Mouse (Mus musculus) B cell, adult 2 months (primary cell): ENCODE results near the gene Rhebl1.
"Not testable (repeated sequence)": the region's sequence is repeated elsewhere in the genome, so short reads cannot be mapped to it uniquely, and the experiment has no call there.

Source experiments
- DNase-seq, 2 experiments: peaks; one replicate each; pipeline ENCODE4 v3.0.0; 2022

Gene Rhebl1

DNA sequence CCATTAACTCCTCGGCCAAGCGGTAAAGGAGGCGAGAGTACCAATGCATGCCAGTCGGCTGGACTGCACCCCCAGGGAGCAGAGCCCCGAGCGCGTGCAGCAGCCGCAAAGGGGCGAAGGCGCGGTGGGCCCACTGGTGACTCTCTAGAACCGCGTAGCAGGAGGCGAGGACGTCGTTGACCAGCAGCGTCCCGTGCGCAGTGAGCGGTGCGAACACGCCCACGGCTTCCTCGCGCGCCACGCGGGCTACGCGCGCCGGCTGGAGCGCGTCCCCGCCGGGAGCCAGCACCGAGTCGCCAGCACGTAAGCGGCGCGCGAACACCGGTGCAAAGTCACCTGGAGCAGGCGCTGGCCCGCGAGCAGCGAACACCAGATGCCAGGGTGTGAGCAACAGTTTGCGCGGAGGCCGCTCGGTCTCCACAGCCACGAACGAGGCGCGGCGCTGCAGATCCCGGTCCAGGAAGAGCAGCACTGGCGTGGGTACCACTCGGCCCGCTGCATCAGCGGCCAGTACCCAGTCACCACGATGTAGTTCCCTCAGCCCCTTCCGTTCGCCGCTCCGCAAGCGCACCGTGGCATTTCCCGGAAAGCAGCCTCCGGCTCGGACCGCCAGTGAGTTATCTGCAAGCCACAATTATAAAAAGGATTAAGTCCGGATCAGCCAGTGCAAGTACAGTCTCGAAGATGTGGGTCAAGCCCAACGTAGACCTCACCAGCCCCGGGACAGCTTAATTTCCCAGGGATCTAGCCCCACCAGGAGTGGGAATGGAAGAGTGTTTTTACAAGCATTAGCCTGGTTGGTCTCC lies at the start of gene Rhebl1:
TSS of gene Rhebl1 (minus strand) at position 601 of the 806 bp plus-strand sequence.
- DNase-seq, result peak; percentile 38 to 46

DNA sequence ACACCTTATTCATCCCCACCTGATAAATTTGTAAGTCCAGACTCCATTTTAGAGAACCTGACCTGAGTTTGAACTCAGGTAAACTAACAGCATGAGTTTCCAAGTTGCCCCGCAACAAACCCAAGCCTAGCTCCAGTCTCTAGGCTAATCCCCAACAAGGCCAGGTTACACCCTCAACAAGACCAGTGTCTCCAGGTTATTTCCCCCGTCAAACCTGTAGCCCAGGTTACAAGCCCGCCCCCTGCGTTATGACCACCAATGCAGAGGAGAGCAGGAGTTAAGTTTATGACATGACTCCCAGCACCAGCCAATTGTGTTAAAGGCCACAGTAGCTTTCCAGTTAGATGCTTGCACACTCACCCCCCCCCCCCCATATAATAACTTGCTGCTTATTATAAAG lies 48.8 kb upstream of the Rhebl1 start:
- no peak for DNase-seq

- DNase-seq, result no peak
These were observed 47.7 kb upstream of the Rhebl1 start for GRCm38 (mm10) chr15:98942081-98942480.

DNA sequence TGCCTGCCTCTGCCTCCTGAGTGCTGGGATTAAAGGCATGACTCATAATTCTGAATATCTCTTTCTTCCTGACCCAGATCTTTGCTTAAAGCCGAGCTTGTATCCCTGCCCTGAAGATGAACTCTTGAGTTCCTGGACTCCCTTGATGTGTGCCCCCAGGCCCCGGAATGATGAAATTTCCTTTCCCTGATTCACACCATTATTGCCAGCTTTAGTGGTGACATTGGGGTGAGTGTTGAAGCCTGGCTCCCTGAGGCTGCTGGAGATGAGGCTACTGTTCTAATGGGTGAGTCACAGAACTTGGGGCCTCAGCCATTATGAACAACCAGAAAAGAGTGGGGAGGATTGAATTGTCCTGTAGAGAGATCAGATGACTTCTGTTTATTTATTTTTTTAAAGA lies 47.2 kb upstream of the Rhebl1 start:
- DNase-seq, result no peak

- no peak for DNase-seq
These were observed 46.5 kb upstream of the Rhebl1 start for GRCm38 (mm10) chr15:98940816-98941215.

GRCm38 (mm10) chr15:98934217-98934839 lies 40.0 kb upstream of the Rhebl1 start, which contains the start of gene Tuba1b:
TSS of gene Tuba1b (minus strand) at chr15:98934565.
- DNase-seq, result peak; percentile 83 to 88

DNA sequence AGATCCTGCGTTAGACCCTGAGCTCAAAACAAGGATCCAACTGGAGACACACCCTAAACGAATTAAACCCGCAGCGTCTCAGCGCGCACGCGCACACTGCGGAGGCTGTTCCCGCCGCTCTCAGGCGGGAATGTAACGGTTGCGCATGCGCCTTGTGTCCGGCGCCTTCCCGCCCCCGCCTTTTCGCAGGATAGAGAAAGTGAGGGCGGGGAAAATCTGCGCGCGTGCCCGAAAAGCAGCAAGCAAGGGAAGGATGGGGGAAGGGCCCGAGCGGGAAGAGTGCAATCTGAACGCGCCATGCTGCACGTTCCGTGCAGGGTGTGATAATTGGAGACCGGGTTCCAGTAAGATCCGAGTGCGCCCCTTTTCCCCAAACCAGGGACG lies 39.5 kb upstream of the Rhebl1 start:
- peak; percentile 86 to 87 for DNase-seq

DNA sequence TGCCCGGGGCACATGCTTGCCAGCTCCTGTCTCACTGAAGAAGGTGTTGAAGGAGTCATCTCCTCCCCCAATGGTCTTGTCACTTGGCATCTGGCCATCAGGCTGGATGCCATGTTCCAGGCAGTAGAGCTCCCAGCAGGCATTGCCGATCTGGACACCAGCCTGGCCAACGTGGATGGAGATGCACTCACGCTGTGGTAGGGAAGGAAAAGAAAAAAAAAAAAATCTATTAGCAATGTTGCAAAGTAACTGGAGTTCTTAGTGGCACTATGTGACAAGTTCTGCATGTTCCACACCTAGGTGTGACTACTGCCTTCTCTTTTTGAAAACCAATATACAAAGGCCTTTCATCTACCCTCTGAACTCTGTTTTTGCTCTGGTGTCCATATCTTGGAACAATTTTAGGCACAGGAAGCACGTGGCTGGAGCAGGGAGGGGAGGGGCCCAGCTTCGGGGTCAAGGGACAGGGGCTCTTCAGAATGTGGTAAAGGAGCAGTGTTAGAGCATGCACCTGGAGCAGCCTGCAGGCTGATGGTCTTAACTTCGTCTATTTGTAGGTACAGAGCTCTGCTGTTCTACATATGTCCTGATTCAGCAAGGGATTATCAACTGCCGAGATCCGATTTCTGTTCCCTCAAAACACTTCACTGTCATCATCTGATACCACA lies 38.8 kb upstream of the Rhebl1 start:
- not testable (repeated sequence) for DNase-seq

- DNase-seq, result no peak
These were observed 36.7 kb upstream of the Rhebl1 start for GRCm38 (mm10) chr15:98930998-98931397.

DNA sequence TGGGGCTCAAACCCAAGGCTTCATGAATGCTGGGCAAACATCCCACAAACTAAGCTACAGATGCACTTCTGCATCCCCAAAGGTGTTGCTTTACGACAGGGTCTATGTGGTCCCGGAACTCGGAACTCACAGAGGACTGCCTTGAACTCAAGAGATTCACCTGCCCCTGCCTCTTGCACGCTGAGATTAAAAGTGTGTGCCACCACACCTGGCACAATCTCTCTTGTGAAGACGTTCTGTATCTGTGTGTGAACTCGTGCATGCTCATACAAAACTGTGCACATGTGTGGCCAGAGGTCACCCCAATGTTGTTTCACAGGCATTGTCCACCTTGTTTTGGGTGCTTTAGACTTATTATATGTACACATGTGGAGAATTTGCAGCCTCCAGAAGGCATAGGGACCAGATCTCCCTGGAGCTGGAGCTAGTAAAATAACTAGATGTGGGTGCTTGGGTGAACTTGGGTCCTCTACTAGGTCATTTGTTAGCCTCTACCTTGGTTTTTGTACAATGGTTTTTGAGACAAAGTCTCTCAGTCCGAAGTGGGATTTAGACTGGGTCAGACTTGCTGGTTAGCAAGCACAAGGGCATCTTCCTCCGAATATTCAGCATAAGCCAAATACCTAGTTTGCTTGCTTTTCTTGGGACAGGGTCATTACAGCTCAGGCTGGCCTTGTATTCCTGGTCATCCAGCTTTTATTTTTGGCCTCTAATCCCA lies 35.8 kb upstream of the Rhebl1 start:
- DNase-seq, result no peak

DNA sequence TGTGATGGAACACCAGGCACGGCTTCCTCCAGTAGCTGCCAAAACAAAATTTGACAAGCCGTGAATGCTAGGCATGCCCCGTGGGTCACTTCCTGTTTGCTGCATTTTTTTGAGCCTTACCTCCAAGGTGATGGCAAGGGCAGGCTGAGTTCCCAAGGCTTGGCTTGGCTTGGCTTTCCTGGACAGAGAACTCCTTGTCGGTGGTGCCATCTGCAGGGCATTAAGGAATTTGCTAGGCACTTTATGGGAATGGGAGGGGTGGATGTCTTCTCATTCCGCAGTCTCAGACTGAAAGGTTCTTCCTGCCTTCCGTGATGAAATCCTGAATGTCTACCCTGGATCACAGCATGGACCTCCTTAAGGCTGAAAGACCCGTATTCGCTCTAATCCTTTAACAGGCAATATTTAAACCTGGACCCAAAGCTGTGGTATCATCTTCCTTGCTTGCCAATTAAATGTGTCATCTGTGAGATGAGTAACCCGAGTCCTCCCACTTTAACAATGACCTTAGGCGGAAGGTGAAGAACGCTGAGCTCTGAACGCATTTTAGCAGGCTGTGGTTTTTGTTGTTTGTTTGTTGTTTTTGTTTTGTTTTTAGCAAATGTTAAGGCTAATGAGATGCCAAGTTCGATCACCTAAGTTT lies 34.4 kb upstream of the Rhebl1 start:
- peak; percentile 42 to 50 for DNase-seq

- DNase-seq, result no peak
These were observed 33.2 kb upstream of the Rhebl1 start for GRCm38 (mm10) chr15:98927566-98927965.

- DNase-seq, result no peak
These were observed 30.3 kb upstream of the Rhebl1 start for GRCm38 (mm10) chr15:98924682-98925081.

GRCm38 (mm10) chr15:98923031-98923537 lies 28.7 kb upstream of the Rhebl1 start:
- no peak for DNase-seq

GRCm38 (mm10) chr15:98922581-98922980 lies 28.2 kb upstream of the Rhebl1 start:
- no peak for DNase-seq

DNA sequence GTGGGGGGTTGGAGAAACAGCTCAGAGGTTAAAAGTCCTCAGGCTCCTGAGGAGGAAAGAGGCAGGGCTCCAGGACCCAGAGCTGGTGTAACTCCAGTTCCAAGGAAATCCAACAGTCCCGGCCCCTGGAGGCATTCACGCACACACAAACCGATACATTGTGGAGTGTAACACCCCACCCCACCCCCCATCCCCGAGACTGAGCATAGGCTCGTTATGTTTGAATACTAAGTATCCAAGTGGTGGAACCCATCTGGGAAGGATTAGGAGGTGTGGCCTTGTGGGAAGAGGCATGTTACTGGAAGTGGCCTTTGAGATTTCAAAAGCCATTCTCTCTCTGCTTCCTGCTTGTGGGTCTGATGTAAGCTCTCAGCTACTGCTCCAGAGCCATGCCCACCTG lies 27.2 kb upstream of the Rhebl1 start:
- DNase-seq, result no peak

GRCm38 (mm10) chr15:98918499-98918895 lies 24.2 kb upstream of the Rhebl1 start:
- not testable (repeated sequence) for DNase-seq

- DNase-seq, result peak; percentile 97 to 98
These were observed 23.5 kb upstream of the Rhebl1 start, which contains the start of gene Lmbr1l for GRCm38 (mm10) chr15:98917538-98918498. TSS of gene Lmbr1l (minus strand) at chr15:98918231.

DNA sequence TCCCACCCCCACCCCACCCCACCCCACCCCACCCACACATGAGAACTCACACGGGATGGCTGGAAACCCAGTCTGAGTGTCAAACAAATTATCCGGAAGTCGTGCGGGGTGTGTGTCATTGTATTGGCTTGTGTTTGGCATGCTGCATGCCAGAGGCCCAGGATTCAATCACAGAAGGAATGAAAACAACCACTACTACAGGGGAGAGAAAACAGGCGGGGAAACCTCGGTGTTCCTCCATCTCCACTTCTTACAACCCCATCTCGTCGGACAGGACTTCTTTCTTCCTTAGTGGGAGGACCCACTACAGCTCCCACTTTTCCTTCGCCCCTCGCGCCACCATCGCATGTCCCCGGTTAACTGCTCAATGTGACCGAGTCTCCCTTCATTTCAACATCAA lies 22.8 kb upstream of the Rhebl1 start:
- no peak for DNase-seq

- no peak for DNase-seq
These were observed 21.7 kb upstream of the Rhebl1 start for GRCm38 (mm10) chr15:98916016-98916415.

DNA sequence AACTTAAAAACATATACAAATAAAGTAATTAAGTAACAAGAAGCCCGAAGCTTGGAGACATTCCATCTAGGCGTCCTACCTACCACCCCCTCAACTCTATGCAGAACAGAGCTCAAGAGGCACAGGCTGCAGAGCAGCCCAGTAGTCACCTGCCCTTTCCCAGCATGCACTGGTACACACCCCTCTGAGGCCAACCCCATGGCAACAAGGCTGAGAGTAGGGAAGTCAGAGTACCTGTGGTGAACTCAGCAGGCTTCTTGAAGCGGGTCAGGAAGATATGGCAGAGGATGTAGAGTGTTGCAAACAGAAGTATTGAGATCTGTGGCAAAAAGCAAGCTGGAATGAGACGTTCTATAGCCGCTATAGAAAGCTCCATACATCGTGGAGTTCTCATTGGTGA lies 20.6 kb upstream of the Rhebl1 start:
- DNase-seq, result no peak
